Mouse (Mus musculus) yolk sac, embryonic 10.5 days (tissue): ENCODE results near the gene Ntpcr.

ENCODE experiments used
- DNase-seq: peaks from one replicate; pipeline ENCODE4 v3.0.0-alpha.2; 2017; ENCODE audit warnings: low spot score

Gene Ntpcr

DNA sequence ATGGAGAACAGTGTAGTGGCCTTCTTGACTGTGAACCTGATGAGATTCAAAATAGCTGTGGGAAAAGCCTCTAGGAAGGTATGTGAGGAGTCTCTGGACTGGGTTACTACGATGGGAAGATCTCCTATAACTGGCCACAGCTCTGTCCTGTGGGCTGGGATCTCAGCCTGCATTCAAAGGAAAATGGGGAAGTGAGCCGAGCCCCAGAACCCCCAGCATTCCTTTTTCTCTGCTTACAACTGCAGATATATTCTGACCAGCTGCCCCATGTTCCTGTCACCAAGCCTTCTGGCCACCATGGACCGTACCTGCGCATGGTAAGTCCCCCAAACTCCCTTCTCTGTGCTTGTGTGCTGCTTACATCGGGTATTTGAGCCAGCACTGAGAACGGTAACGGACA, at the start of gene Ntpcr:
Gene Ntpcr, plus strand, starts transcription at position 218 of the 400 bp plus-strand sequence.
- no peak for DNase-seq

DNA sequence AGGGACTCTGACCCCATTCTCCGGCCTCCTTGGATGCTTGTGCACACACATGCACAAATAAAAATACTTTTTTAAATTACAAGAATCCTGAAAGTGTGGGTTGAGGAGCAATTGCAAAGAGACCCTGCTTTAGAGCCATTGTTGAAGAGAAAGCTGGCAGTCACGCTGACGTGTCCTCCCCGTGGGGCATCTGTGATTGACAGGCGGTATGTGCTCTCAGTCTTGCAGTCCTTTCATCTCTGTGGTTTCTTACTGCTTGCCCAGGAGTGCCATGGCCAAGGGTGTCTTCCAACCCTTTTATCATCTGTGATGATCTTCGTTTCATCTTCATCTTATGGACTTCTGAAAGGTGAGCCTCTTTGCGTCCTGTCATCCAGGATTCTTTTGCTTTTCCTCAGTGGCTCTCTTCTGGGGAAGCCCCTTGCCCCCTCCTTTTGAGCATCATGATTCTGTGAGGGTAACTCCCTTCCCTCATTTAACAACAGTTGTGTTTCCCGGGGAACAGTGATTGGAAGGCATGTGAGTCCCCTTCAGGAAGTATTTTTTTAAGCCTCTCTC, 48.8 kb upstream of the Ntpcr start:
- DNase-seq, result no peak

DNA sequence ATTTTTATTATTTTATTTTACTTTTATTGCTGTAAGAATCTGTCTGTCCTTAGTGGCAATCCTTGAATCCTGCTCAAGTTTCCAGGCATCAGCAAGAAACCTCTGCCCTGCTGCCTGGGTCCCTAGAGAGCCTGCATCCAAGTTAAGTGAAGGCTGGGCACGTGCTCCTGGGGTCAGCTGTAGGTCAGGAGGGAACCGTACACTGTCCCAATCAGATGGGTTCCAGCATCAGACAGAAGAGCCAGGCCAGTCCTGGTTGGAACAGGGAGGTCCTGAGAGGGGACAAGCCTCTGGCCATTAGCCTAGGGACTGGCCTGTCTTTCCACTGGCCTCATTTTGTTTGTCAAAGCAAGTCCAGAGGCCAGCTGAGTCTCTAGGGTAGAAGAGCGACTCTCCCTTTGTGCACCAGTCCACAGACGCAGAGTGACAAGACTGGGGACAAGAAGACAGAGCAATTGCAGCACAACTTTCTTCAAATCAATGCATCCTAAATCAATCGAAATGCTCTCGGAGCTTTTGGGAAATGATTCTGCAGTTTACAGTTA, 44.5 kb upstream of the Ntpcr start:
- DNase-seq, result no peak

DNA sequence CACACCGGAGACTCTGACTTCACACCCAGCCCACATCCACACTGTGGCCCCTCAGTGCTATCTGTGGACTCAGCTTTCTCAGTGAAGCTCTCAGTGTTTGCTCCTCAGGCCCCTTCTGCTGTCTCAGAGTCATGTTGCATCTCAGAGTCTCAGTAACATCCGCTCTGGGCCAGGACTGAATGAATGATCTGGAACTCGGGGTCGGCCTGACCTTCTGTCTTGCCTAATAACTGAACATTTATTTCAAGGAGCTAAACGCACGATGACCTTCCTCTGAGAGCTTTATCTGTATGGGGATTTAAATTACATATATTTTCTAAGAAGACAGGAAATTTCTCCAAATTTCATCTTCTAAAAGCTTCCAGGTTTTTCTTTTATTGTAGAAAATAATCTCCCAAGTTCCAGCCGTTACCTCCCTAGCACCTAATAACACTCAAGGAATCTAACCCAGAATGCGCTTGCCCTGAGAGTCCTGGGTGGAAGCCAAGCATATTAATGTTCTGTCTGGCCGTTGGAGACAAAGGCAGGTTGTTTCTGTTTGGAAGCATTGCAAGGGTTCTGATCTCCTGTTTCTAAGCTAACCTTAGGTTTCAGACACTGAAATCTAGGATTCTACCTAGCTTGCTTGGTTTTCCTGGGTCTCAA, 43.4 kb upstream of the Ntpcr start:
- DNase-seq, result no peak

DNA sequence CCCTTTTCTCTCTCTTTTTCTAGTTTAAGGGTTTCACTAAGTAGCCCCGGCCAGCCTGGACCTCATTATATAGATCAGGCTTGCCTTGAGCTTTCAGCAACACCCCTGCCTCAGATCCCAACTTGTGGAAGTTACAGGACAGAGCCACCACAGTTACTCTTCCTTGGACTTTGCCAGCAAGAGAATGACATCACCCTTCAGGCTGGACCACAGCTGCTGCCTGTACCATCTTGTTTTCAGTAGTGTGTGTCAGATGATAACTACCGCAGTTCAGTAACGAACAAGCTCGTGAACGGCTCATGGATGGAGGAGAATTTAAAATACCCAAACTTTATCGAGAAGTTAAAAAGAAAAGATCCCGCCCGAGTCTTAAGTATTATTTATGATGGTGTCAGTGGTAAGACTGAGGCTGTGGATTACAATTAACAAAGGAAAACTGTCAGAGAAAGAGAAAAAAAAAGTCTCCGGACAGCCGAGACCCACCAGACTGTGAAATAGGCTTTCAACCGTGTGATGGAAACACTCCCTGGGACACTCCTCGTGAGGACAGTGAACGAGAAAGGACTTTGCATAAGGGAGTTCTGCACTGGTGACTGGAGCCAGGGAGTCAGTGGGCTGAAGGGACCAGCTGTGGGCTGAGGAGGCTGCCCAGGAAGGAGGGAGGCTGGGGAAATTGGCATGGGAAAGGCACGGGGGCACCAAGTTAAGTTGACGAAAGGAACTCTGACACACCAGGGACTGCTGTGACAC, 39.4 kb upstream of the Ntpcr start:
- DNase-seq, result no peak

DNA sequence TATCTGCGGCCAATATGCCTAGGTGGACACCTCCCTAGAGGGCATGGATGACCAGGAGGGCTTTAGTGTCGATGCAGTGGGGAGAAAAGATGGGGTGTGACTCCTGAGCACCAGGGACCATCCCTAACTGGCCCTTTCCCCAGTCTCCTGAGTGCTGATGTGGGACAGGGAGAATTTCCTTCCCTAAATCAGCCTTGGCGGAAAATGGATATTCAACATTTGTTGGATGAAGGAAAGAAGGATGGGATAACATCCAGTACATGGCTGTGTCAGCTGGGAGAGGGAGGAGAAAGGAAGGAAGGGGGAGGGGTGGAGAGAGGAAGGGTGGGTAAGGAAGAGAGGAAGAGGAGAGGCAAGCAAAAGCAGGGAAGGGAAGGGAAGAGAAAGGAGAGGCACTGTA, 38.8 kb upstream of the Ntpcr start:
- no peak for DNase-seq

DNA sequence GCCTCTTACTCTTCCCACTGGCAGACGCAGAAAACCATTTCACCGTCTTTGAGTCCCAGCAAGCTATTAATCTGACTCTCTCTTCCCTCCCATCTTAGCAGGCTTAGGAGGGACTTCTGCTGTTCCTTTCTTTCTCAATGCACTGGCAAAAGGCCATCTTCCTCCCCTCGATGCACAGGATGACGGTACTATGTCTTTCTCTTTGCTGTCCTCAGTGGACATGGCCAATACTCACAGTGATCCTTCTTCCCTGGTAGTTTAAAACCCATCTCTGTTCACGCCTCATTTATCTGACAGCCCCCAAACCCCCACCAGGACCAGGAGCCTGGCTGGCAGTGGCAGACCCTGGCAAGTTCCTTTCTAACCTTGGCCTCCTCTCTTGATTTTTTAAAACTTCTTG, 37.3 kb upstream of the Ntpcr start:
- no peak for DNase-seq

DNA sequence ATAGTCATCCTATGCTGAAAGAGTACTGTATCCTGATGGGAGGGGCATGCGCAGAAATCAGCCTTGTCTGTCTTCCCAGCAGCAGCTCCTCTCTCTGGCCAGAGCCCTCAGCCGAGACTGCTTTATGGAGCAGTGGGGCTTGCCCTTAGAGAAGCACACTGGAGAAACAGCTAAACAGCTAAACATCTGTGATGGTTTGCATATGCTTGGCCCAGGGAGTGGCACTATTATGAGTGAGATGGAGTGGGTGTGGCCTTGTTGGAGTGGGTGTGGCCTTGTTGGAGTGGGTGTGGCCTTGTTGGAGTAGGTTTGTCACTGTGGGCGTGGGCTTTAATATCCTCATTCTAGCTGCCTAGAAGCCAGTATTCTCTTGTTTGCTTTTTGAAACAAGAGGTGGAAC, 36.6 kb upstream of the Ntpcr start:
- no peak for DNase-seq

DNA sequence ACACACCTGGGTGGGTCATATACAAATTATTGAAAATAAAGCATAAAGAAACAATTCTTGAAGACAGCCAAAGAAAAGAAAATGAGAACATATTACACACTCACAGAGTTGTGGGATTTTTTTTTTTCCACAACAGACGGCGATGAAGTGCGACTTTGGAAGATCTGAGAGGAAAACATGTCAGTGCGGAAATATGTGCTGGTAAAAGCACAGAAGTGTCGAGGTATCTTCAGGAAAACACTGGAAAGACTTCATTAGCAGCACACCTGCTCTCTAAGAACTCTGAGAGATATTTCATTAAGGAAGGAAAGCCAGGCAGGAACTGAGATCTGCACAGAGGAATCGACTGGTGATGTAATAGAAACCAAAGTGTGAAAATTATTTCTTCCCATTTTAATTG, 33.8 kb upstream of the Ntpcr start:
- no peak for DNase-seq

DNA sequence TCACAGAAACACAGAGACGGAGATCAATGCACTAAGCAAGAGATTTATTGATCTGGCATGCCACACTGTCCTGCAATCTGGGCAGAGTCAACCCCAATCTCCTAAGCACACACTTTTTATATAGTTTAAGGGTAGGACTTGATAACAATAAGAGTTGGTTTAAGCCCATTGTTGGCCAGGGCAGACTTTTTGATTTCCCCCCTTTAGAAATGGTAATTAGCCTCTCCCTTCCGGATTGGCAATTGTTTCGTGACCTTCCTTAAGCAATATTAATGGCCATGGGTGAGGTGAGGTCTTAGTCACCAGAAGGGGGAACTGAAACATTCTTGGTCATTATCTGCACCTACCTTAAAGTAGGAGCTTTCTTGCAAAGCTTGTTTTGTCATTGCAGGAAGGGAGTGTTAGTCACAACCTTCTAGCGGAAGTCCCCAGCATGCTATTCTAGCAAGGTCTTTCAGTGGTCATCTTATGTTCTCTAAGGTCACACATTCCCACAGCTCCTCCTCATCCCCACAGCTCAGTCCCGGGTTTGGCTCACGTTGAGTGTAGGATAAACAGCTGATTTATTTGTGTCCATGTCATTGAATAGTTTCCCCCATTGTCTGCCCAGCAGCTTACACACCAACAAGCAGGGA, 30.3 kb upstream of the Ntpcr start:
- no peak for DNase-seq

DNA sequence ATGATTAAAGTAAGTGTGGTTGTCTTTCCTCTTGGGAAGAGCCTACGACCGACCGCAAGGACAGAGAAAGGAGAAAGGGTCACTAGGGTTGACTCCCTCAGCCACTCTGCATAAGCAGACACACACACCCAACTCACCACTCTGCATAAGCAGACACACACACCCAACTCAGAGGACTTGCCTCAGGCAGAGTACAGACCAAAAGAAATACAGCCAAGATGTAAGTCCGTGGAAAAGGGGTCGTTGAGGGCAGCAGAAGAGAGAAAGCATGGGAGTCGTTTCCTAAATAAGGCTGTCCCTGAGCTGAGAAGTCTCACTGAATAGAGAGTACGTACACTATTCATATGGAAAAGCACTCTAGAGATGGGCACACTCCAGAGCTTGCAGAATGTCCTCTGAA, 29.4 kb upstream of the Ntpcr start:
- DNase-seq, result no peak

DNA sequence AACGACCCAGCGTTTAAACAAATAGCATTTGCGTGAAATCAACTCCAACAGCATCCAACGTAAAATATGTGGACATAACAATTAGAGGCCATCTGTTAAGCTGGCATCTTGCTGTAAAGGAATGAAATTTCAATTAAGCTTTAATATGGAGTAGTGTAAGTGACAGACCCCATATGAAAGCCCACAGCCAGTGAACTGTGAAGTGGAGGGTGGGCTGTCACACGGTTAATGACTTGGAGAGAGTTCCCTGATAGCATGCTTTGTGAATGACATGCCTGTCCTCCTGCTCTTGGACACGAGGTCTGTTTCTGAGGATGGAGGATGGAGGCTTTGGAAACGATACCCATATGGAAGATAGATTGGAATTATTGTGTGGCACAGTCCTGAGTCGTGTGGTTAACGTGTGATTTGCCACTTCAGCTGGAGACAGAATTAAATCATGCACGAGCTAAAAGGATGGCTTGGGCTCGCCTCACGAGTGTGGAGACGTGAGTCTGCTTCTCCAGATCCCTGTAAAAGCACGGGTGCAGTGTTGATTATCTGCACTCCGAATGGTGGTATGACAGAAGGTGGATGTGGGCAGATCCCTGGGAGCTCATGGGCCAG, 26.8 kb upstream of the Ntpcr start:
- no peak for DNase-seq

DNA sequence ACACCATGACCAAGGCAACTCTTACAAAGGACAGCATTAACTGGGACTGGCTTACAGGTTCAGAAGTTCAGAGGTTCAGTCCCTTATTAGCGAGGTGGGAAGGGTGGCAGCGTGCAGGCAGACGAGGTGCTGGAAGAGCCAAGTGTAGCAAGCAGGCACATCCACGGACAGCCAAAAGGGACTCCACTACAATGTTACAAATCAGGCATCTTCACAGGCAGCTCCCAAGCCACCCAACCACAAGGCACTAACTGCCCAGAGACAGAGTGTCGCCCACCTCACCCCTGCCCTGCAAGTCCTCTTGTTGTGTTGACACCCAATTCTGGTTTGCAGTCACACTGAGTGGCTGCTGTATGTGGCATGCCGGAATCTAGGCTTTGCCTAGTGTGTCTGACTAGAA, 25.3 kb upstream of the Ntpcr start:
- DNase-seq, result no peak

DNA sequence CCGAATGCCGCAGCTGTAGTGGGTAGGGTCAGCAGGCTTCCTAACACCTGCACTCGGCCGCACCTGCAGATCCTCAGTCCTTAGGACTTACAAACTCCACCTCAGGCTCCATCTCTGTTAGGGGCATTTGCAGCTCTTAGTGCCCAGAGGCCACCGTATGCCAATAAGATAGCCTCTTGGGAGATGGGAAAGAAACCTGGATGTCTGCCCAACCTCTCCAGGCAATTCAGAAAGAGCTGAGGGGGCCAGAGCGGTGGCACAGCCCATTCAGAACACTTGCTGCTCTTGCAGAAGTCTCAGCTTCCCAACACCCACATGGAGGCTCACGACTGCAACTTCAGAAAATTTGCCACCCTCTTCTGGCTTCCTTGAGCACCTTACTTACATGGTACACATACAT, 23.9 kb upstream of the Ntpcr start:
- DNase-seq, result no peak

DNA sequence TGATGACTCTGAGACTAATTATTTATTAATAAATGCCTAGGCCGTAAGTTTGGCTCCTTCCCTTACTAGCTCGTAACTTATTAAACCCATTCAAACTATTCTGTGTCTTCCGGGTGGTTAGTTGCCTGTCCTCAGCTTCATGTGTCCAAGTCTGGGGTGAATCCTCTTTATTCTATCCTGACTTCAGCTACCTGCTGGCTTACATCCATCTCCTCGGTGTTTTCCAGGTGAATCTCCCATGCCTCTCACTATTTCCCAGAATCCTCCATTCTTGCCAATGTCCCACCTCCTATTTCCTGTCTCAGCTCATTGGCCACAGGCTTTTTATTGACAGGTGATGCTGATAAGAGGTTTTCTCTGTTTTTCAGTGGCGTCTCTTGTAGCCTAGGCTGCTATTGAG, 20.6 kb upstream of the Ntpcr start:
- no peak for DNase-seq

DNA sequence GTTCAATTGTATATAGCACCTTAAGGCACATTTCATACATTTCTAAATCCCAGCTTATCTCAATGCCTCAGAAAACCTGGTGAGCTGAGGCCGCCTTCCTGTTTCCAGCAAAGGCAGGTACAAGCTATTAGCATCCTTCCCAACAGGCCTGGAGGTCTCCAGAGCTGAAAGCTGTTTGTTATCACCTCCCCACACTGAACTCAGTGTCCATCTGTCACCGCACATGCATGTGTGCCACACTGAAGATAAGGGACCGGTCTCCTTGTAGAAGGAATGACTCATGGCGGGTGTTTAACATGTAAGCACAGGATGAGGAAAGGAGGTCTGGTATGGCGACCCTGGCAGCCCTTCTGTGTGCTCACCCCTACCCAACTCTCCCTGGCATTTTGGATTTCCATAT, 18.2 kb upstream of the Ntpcr start:
- DNase-seq, result no peak

DNA sequence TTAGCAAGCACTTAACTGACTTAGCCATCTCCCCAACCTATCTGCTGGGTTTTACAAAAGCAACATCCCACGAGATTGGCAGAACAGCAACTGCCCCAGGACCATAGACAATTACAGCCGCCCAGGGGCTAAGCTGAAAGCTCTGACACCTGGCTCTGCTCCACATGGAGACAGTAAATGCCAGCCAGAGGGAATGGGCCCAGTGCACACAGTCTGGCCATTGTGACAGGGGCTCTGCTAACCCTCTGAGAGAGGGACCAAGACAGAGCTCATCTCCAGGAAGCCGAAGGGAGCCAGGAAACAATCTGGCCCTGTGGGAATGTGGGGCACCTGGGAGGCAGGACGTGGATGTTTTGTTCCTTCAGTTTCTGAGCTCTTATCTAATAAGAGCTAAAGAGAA, 13.6 kb upstream of the Ntpcr start:
- DNase-seq, result no peak

DNA sequence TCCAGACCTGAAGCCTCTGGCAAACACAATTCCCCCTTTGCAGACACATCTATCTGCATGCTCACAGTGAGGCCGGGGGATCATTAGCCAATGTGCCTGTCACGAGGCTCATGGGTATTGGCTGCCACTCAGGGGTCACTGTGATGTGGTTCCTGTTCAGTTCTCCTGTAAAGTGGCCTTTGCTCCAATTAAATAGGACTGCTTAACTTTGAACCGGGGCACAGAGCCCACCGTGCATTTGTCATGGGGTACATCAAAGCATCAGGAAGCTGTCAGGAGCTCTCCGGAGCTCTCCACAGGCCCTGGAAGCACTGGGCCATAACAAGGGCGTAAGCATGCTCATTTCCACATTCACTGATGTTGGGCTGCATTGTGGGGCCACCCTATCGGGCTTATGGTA, 13.2 kb upstream of the Ntpcr start:
- DNase-seq, result no peak

DNA sequence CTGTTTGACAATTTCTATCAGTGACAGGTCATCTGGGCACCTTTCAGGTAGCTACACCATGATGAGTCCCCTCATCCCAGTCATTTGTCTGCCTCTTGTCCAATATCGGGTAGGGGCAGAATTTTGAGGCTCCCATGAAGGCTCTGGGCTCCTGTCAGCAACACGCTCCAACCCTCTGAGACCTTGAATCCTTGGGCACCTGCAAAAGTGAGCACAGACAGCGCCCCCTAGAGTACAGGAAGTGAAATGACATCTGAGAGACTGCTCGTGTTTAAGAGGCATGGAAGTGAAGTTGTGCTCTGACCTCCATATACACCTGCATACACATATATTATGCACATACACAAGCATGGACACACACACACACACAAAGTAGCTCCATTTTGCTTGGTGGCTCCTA, 10.8 kb upstream of the Ntpcr start:
- DNase-seq, result no peak

DNA sequence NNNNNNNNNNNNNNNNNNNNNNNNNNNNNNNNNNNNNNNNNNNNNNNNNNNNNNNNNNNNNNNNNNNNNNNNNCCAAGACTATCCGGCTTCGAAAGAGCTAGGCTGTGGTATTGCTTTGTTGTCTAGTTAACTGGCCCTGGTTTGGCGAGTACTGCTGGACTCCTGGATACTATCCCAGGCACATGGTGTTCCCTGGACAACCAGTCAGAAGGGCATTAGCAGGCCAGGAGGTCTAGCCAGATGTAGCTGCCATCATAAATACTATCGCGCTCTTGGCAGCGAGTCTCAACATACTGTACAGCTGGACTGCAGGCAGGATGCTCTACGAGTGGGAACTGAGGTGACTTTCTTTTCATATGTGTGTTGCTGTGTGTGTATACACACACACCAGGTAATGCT, 7.1 kb upstream of the Ntpcr start:
- DNase-seq, result no peak

DNA sequence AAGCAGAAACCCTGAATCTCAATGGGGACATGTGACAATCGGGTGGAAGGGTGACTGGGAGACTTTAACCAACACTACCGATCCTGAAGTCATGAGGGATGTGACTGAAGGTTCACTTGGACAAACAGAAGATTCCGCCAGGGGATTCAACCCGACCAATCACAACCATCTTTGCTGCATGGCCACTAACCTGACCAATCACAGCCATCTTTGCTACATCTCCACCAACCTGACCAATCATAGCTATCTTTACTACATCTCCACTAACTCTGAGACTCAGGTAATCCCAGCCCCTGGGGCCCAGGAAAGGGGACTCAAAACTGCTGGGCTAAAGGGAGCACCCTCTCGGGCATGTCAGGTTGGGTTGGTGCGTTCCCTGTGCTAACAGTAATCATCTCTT, 6.3 kb upstream of the Ntpcr start:
- DNase-seq, result no peak

DNA sequence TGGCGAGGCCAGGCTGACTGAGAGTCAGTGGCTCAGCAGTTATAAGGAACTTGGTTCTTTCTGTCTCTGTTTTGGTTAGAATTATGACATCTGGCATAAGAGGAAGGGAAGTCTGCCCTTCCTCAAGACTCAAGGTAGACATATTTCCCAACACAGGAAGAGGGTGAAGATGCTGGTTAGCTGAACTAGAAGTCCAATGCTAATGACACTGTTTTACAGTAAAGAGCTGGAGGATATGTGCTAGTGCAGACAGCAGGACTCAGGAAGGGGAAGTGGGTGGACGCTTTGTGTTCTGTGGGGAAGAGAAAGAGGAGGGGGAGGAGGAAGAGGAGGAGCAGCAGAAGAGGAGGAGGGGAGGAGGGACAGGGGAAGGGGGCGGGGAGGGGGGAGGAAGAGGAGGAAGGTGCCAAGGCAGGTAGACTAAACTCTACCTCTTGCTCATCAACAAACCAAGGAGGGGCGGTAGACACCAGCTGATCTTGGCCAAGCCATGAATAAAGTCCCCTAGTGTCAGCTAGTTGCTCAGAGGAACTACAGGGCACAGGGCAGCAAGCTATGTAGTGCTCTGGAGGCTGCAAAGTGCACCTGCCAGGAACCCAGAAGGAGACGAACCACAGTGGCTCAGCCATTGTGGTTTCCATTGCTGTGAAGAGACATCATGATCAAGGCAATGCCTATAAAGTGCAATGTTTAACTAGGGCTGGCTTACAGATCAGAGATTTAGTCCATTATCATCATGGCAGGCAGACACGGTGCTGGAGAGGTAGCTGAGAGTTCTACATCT, 4.5 kb upstream of the Ntpcr start:
- no peak for DNase-seq
